Mouse (Mus musculus): Measurements from ENCODE around the gene Krtap28-13.

Gene Krtap28-13

GRCm38 (mm10) chr1:83084790-83085189 is 24.1 kb downstream of the Krtap28-13 start:
- ATAC-seq (ENCODE audit: insufficient number of reproducible peaks, low FRiP score, low TSS enrichment) = no peak

- no peak for ATAC-seq (ENCODE audit: insufficient number of reproducible peaks, low FRiP score, low TSS enrichment)
Observed at GRCm38 (mm10) chr1:83091268-83091667, 30.5 kb downstream of the Krtap28-13 start.

- no peak for ATAC-seq (ENCODE audit: insufficient number of reproducible peaks, low FRiP score, low TSS enrichment)
Observed at GRCm38 (mm10) chr1:83096935-83097334, 36.2 kb downstream of the Krtap28-13 start.

GRCm38 (mm10) chr1:83099160-83099559 is 38.4 kb downstream of the Krtap28-13 start:
- ATAC-seq (ENCODE audit: insufficient number of reproducible peaks, low FRiP score, low TSS enrichment) = no peak

GRCm38 (mm10) chr1:83099580-83100137 is 38.9 kb downstream of the Krtap28-13 start:
- no peak for ATAC-seq (ENCODE audit: insufficient number of reproducible peaks, low FRiP score, low TSS enrichment)

GRCm38 (mm10) chr1:83101891-83102290 is 41.2 kb downstream of the Krtap28-13 start:
- ATAC-seq (ENCODE audit: insufficient number of reproducible peaks, low FRiP score, low TSS enrichment) = no peak

- ATAC-seq (ENCODE audit: insufficient number of reproducible peaks, low FRiP score, low TSS enrichment) = no peak
Observed at GRCm38 (mm10) chr1:83105464-83105863, 44.7 kb downstream of the Krtap28-13 start.

- no peak for ATAC-seq (ENCODE audit: insufficient number of reproducible peaks, low FRiP score, low TSS enrichment)
Observed at GRCm38 (mm10) chr1:83107410-83107978, 46.8 kb downstream of the Krtap28-13 start.

GRCm38 (mm10) chr1:83110992-83111391 is 50.3 kb downstream of the Krtap28-13 start:
- no peak for ATAC-seq (ENCODE audit: insufficient number of reproducible peaks, low FRiP score, low TSS enrichment)

Data from cerebellum, adult (tissue).